Mouse (Mus musculus) heart, postnatal 0 days (tissue): ENCODE data around the gene Lmx1a. TPM values are rescaled to one million over a fixed set of nuclear protein-coding genes. Genes with fewer than 3 reads are reported as not detected.

Experiments
- ATAC-seq: fragments of 200-750 bp; cut with Nextera tagmentation; 2 replicates; pipeline ENCODE4 v1.8.0; 2017; ENCODE audit warnings: low read depth, moderate number of reproducible peaks, moderate library complexity; ENCODE audit not compliant: insufficient read depth
- DNase-seq: peaks from one replicate; pipeline ENCODE4 v3.0.0-alpha.2; 2016; ENCODE audit warnings: low spot score
- H3K27ac ChIP-seq: fragments of 300-500 bp; sonication (generic); 2 replicates; pipeline ENCODE4 v1.5.1; 2014; ENCODE audit warnings: low read depth, mild to moderate bottlenecking
- H3K27me3 ChIP-seq: fragments of 300-500 bp; sonication (generic); 2 replicates; pipeline ENCODE4 v1.6.1; 2014; ENCODE audit warnings: low read length, mixed read lengths; ENCODE audit not compliant: control insufficient read depth, insufficient read depth
- H3K36me3 ChIP-seq: fragments of 300-500 bp; sonication (generic); replicated peaks from 2 replicates; pipeline ENCODE4 v1.6.1; 2014; ENCODE audit warnings: low read length, mixed read lengths; ENCODE audit not compliant: control insufficient read depth, insufficient read depth
- H3K4me1 ChIP-seq: fragments of 300-500 bp; sonication (generic); 2 replicates; pipeline ENCODE4 v1.6.1; 2014; ENCODE audit warnings: antibody characterized with exemption; ENCODE audit not compliant: control insufficient read depth, insufficient read depth
- H3K4me2 ChIP-seq: fragments of 300-500 bp; sonication (generic); 2 replicates; pipeline ENCODE4 v1.6.1; 2014; ENCODE audit warnings: low read depth, mild to moderate bottlenecking, low read length, moderate library complexity
- H3K4me3 ChIP-seq: fragments of 300-500 bp; sonication (generic); 2 replicates; pipeline ENCODE4 v1.5.1; 2014; ENCODE audit warnings: low read depth, low read length
- H3K9ac ChIP-seq: fragments of 300-500 bp; sonication (generic); replicated peaks from 2 replicates; pipeline ENCODE4 v1.6.1; 2014; ENCODE audit warnings: low read depth, low read length, mixed read lengths
- H3K9me3 ChIP-seq: fragments of 300-500 bp; sonication (generic); replicated peaks from 2 replicates; pipeline ENCODE4 v1.6.1; 2016; ENCODE audit warnings: low read length; ENCODE audit not compliant: control insufficient read depth
- CTCF ChIP-seq: IDR thresholded peaks from 2 replicates; pipeline ENCODE4 v1.5.1; 2016; ENCODE audit warnings: antibody characterized with exemption, control low read depth, low read depth
- EP300 ChIP-seq: IDR thresholded peaks from 2 replicates; pipeline ENCODE4 v1.6.1; 2016; ENCODE audit warnings: antibody characterized with exemption, low read depth
- WGBS: fragments of 180-500 bp; shearing (Covaris S2); extraction: QIAGEN DNeasy Blood & Tissue Kit; methylation state at CpG from one replicate; pipeline ENCODE4 v1.1.7; 2014; 5-methylcytosine and 5-hydroxymethylcytosine counted together
- polyA plus RNA-seq: library from polyadenylated mRNA; unstranded; fragments of >200 nt; fragmentation: Nextera tagmentation; extraction: Ambion mirVana; gene quantifications from 2 replicates; pipeline ENCODE4 v1.2.1, GENCODE M21; 2015
- total RNA-seq: library from RNA; depleted of rRNA; stranded (reverse); fragments of >200 nt; gene quantifications from 2 replicates; pipeline ENCODE4 v1.2.3, GENCODE M21; 2014; ENCODE audit warnings: low replicate concordance

The Lmx1a gene
- total and polyA plus RNA-seq, 2 experiments from 2014 or later: 0.04 TPM; not detected in 1

GRCm38 (mm10) chr1:167779766-167780488 is 90.9 kb downstream of the Lmx1a start:
- ATAC-seq: no peak
- Histone ChIP-seq H3K4me3 (no peak overlapping the region), H3K27me3 (no peaks in the 10 kb centered on the region), H3K4me1 (no peaks in the 10 kb centered on the region), H3K9me3 (no peaks in the 10 kb centered on the region), H3K4me2 (no peak overlapping the region), H3K9ac (no peak overlapping the region), H3K36me3 (no peaks in the 10 kb centered on the region), H3K27ac (no peak overlapping the region)
- WGBS: 53% methylated on average over 4 of the region's 5 CpGs
- no peak for DNase-seq
- TF ChIP-seq CTCF (no peak), EP300 (no peak)

- Histone ChIP-seq H3K4me2 (no peak overlapping the region), H3K4me1 (no peaks in the 10 kb centered on the region), H3K36me3 (no peaks in the 10 kb centered on the region), H3K4me3 (no peak overlapping the region), H3K27me3 (no peaks in the 10 kb centered on the region), H3K27ac (no peak overlapping the region), H3K9ac (no peak overlapping the region), H3K9me3 (no peaks in the 10 kb centered on the region)
- no peak for ATAC-seq
- TF ChIP-seq EP300 (no peak), CTCF (peak; percentile 70)
- peak; percentile 71 for DNase-seq
- 49% methylated on average over 10 of the region's 10 CpGs for WGBS
Observed at GRCm38 (mm10) chr1:167781787-167782484, 92.9 kb downstream of the Lmx1a start.

DNA sequence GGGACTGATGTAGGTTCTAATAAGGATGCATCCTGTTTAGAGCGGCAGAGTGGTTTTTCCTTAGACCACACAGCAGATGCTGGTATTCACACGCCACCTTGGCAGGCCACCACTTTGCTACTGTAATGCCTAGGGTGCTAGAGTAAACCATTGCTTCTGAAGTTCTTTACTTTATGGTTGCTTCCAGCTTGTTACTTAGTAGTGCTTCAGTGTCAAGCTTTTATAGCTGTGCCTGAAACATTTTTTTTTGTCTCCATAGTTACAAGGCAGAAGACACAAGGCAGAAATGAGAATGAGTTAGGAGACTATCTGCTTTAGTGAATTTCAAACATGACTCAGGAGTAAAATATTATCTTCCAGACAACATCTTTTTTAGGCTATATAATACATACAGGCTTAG is 95.0 kb downstream of the Lmx1a start:
- WGBS: 75% methylated on average over 2 of the region's 2 CpGs
- Histone ChIP-seq H3K4me3 (no peak overlapping the region), H3K4me2 (no peak overlapping the region), H3K36me3 (no peaks in the 10 kb centered on the region), H3K9me3 (no peaks in the 10 kb centered on the region), H3K27ac (no peak overlapping the region), H3K4me1 (no peaks in the 10 kb centered on the region), H3K27me3 (no peaks in the 10 kb centered on the region), H3K9ac (no peak overlapping the region)
- TF ChIP-seq CTCF: no peak
- no peak for TF ChIP-seq EP300
- ATAC-seq (no peak), DNase-seq (no peak)

- H3K9ac ChIP-seq: no peak overlapping the region
- TF ChIP-seq EP300 (no peak), CTCF (no peak)
- no peak for ATAC-seq
- no peaks in the 10 kb centered on the region for H3K4me1 ChIP-seq
- no peak overlapping the region for H3K4me2 ChIP-seq
- no peak for DNase-seq
- no peak overlapping the region for H3K27ac ChIP-seq
- 66% methylated on average over 12 of the region's 12 CpGs for WGBS
- H3K27me3 ChIP-seq: no peaks in the 10 kb centered on the region
- no peaks in the 10 kb centered on the region for H3K9me3 ChIP-seq
- H3K4me3 ChIP-seq: no peak overlapping the region
- no peaks in the 10 kb centered on the region for H3K36me3 ChIP-seq
Observed at GRCm38 (mm10) chr1:167788684-167789413, 99.8 kb downstream of the Lmx1a start.

DNA sequence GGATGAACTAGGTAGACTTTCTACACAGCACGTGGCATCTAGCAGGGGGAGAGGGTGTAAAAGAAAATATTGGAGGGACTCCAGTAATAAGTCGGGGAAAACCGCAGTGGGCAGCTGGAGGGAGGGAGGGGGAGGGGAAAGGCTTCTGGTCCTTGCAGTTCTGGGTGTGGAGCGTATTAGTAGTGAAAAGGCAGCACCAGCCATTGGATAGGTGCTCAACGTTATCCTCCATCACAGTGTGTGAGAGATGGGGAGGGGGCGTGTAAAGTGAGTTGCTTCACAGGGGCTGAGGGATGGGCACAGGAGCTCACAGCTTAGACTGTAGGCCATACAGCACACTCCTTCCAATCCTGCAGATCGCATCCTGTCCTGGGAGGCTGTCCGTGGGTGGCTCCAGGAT is 100.4 kb downstream of the Lmx1a start:
- Histone ChIP-seq H3K27ac (no peak overlapping the region), H3K9ac (no peak overlapping the region), H3K4me1 (no peaks in the 10 kb centered on the region), H3K36me3 (no peaks in the 10 kb centered on the region), H3K4me3 (no peak overlapping the region), H3K27me3 (no peaks in the 10 kb centered on the region), H3K4me2 (no peak overlapping the region), H3K9me3 (no peaks in the 10 kb centered on the region)
- DNase-seq (no peak), ATAC-seq (no peak)
- TF ChIP-seq EP300 (no peak), CTCF (no peak)
- 70% methylated on average over 8 of the region's 8 CpGs for WGBS
